Mouse (Mus musculus) forebrain, embryonic 11.5 days (tissue): Measurements from ENCODE around the gene Ifnlr1. TPM values are rescaled to one million over a fixed set of nuclear protein-coding genes. Genes with fewer than 3 reads are reported as not detected.
A peak's percentile ranks its signal among the peaks of the same experiment; 100 is the strongest.
"Not testable (repeated sequence)": the region's sequence is repeated elsewhere in the genome, so short reads cannot be mapped to it uniquely, and the experiment has no call there.

Source experiments
- ATAC-seq: fragments of 200-750 bp; cut with Nextera tagmentation; replicated peaks from 2 replicates; pipeline ENCODE4 v1.8.0; 2017; ENCODE audit warnings: moderate TSS enrichment; ENCODE audit not compliant: low FRiP score
- DNase-seq: peaks from one replicate; pipeline ENCODE4 v3.0.0-alpha.2; 2017; ENCODE audit warnings: low spot score
- H3K27ac ChIP-seq: fragments of 300-500 bp; sonication (generic); 2 replicates; pipeline ENCODE4 v1.5.1; 2014; ENCODE audit warnings: low read depth, low read length
- H3K27me3 ChIP-seq: fragments of 300-500 bp; sonication (generic); 2 replicates; pipeline ENCODE4 v1.6.1; 2014; ENCODE audit warnings: mild to moderate bottlenecking, low read length, mixed read lengths; ENCODE audit not compliant: control insufficient read depth, insufficient read depth
- H3K36me3 ChIP-seq: fragments of 300-500 bp; sonication (generic); 2 replicates; pipeline ENCODE4 v1.6.1; 2014; ENCODE audit warnings: mild to moderate bottlenecking, low read length, moderate library complexity, mixed read lengths; ENCODE audit not compliant: control insufficient read depth, insufficient read depth
- H3K4me1 ChIP-seq: fragments of 300-500 bp; sonication (generic); replicated peaks from 2 replicates; pipeline ENCODE4 v1.6.1; 2014; ENCODE audit warnings: low read length, mixed read lengths; ENCODE audit not compliant: control insufficient read depth, insufficient read depth
- H3K4me2 ChIP-seq: fragments of 300-500 bp; sonication (generic); 2 replicates; pipeline ENCODE4 v1.6.1; 2014; ENCODE audit warnings: low read depth, mild to moderate bottlenecking, low read length, moderate library complexity, mixed read lengths; ENCODE audit not compliant: severe bottlenecking
- H3K4me3 ChIP-seq: fragments of 300-500 bp; sonication (generic); 2 replicates; pipeline ENCODE4 v1.5.1; 2014; ENCODE audit warnings: low read depth, low read length
- H3K9ac ChIP-seq: fragments of 300-500 bp; sonication (generic); 2 replicates; pipeline ENCODE4 v1.6.1; 2014; ENCODE audit warnings: low read length
- H3K9me3 ChIP-seq: fragments of 300-500 bp; sonication (generic); 2 replicates; pipeline ENCODE4 v1.6.1; 2016; ENCODE audit warnings: low read length, mixed read lengths; ENCODE audit not compliant: control insufficient read depth
- WGBS: fragments of 180-500 bp; shearing (Covaris S2); extraction: QIAGEN DNeasy Blood & Tissue Kit; methylation state at CpG from one replicate; pipeline ENCODE4 v1.1.7; 2014; 5-methylcytosine and 5-hydroxymethylcytosine counted together
- polyA plus RNA-seq: library from polyadenylated mRNA; unstranded; fragments of >200 nt; fragmentation: Nextera tagmentation; extraction: Ambion mirVana; gene quantifications from 2 replicates; pipeline ENCODE4 v1.2.1, GENCODE M21; 2014

Gene Ifnlr1
- polyA plus RNA-seq: 0.32 and 0.59 TPM in 2 replicates

DNA sequence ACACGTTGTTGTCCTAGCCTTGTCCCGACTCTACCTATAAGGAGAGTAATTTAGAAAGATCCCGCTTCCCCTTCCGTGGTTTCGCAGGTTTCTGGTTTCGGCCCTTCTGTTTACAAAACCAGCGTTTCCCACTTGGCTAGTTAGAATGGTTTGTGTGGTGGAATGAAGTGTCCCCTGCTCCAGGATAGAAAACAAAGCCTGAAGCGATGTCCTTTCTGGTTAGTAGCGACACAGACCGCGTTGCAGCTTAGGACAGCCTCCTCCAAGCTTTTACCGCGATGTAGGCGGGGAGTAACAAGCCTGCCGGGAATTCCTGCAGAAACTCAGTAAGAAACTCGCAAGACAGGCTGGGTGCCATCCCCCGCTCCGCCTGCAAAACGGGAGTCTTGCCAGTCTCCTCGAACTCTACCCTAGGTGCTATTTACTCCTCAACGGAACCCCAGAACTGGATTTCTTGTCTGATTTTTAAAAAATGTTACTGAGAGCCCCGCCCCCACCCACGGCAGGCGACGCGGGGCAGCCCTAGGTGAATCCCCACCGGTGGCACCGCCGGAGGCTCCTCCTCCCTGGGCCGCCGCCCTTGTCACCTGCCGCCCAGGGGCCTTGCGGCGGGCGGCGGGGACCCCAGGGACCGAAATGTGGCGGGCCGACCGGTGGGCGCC lies at the start of gene Ifnlr1:
Gene Ifnlr1, plus strand, starts transcription at position 382 of the 662 bp plus-strand sequence.
- H3K4me2 ChIP-seq: peak within 1 kb of the TSS; percentile 99
- no peak within 1 kb of the TSS for H3K27ac ChIP-seq
- DNase-seq: peak; percentile 66
- no peaks in the 10 kb centered on the region for H3K36me3 ChIP-seq
- H3K27me3 ChIP-seq: peaks cover 27% of the 10 kb centered on the region
- H3K4me3 ChIP-seq: peak within 1 kb of the TSS; percentile 58
- WGBS: 1% methylated on average over 40 of the region's 41 CpGs
- H3K4me1 ChIP-seq: peaks cover 5% of the 10 kb centered on the region; the same call in 1 of the 2 replicates
- ATAC-seq: no peak
- H3K9me3 ChIP-seq: no peaks in the 10 kb centered on the region
- H3K9ac ChIP-seq: peak within 1 kb of the TSS; percentile 42

DNA sequence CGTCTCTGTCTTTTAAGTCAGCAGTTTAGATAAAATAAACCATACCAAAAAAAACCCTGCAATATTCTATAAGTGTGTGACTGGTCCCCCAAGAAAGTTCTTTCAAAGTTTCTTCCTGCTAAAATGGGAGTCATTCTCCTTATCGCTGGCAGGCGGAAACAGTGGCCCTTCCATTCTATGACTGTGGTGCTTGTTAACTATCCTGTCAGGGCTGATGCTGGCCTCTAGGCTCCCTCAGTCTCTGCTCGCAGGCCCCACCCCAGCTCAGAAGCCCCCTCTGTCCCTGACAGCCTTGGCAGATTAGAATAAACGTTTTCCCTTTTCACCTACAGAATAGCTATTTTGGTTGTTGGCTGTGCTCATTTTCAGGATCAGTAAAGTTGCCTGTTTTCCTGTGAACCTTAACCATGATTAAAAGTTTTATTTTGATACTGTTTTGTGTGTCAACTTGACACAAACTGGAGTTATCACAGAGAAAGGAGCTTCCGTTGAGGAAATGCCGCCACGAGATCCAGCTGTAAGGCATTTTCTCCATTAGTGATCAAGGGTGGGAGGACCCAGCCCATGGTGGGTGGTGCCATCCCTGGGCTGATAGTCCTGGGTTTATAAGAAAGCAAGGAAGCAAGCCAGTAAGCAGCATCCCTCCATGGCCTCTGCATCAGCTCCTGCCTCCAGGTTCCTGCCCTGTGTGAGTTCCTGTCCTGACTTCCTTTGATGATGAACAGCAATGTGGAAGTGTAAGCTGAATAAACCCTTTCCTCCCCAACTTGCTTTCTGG lies 44.6 kb upstream of the Ifnlr1 start:
- DNase-seq, ATAC-seq, H3K36me3 ChIP-seq, H3K9me3 ChIP-seq, H3K4me1 ChIP-seq, H3K9ac ChIP-seq, H3K4me3 ChIP-seq, H3K4me2 ChIP-seq, H3K27ac ChIP-seq, H3K27me3 ChIP-seq: not testable (repeated sequence)
- 86% methylated on average over 8 of the region's 8 CpGs for WGBS

DNA sequence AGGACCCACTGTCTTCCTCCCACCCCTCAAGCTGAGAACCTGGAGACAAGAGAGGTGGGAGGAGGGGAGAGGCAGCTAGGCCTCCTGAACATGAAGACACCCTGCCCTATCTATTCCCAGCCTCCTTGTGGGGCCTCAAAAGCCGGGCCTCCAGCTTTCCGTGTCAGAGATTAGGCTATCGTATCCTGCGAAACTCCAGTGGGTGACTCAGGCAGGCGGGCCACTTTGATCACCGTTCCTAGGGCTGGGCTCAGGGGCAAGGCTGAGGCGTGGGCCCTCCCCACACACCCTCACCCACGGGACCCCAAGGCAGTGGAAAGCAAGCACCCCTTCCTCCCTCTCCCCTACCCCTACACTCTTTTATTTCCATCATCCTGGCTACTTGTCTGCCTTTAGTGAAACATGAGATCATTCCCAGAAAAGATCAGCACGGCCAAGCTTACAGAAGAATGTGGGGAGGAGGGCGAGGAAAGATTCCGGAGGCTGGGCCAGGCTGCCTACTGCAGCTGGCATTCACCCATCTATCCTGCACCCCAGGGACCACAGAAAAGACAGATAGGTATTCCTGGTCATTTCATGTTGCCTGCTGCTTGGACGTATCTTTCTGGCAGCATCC lies 41.0 kb upstream of the Ifnlr1 start:
- no peak for DNase-seq
- Histone ChIP-seq H3K27ac (no peak overlapping the region), H3K27me3 (no peaks in the 10 kb centered on the region), H3K36me3 (no peaks in the 10 kb centered on the region), H3K9me3 (no peaks in the 10 kb centered on the region), H3K4me1 (no peaks in the 10 kb centered on the region), H3K9ac (no peak overlapping the region), H3K4me3 (no peak overlapping the region), H3K4me2 (no peak overlapping the region)
- ATAC-seq: no peak
- WGBS: 70% methylated on average over 12 of the region's 12 CpGs

DNA sequence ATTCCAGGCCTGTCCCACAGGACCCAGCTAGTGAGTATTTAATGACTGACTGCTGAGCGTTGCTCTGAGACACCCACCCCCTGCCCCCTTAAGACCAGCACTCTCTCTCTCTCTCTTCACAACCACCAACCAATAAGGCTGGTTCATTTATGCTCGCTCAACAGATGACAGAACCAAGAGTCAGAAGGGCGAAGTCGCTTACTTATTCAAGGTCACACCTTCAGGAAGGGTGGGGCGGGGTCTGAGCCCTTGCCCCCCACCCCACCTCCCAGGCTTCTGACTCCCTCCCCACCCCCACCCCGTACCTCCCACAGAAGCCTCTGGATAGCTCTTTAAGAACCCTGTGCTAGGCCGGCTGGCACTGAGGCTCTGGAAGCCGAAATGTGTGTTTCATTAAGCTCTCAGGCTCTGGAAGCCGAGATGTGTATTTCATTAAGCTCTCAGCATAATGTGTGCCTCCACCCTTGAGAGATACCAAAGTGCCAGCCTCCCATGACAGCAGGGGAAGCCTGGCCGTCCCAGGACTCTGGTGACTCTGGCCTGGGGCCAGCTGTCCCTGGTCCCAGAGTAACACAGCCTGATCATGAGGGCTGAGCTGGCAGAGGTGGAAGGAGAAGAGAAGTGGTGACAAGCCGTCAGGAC lies 33.0 kb upstream of the Ifnlr1 start:
- peaks cover 11% of the 10 kb centered on the region for H3K4me1 ChIP-seq
- DNase-seq (no peak), ATAC-seq (no peak)
- no peak overlapping the region for H3K27ac ChIP-seq
- H3K4me2 ChIP-seq: no peak overlapping the region
- WGBS: 64% methylated on average over 11 of the region's 11 CpGs
- no peak overlapping the region for H3K4me3 ChIP-seq
- H3K9me3 ChIP-seq: no peaks in the 10 kb centered on the region
- H3K27me3 ChIP-seq: no peaks in the 10 kb centered on the region
- H3K36me3 ChIP-seq: no peaks in the 10 kb centered on the region
- no peak overlapping the region for H3K9ac ChIP-seq

DNA sequence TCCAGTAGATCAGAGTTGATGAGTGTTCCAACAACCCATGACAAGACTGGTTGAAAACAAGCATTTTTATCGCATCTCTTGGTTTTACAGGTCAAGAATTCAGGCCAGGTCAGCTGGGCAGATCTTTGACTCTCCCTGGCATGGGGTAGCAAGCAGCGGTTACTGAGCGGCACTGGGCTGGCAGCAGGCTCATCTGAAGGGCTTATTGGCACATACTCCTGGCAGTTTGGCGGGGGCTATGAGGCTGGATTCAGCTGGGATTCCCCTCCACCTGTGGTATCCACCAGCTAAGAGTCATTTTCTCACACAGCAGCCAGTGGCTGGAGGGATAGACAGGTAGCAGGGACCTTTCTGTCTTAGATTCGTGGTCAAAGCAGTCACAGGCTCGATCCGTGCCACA lies 32.1 kb upstream of the Ifnlr1 start:
- H3K36me3 ChIP-seq: no peaks in the 10 kb centered on the region
- no peak overlapping the region for H3K4me2 ChIP-seq
- 94% methylated on average over 7 of the region's 7 CpGs for WGBS
- no peaks in the 10 kb centered on the region for H3K9me3 ChIP-seq
- no peaks in the 10 kb centered on the region for H3K27me3 ChIP-seq
- ATAC-seq: no peak
- peaks cover 11% of the 10 kb centered on the region for H3K4me1 ChIP-seq
- no peak overlapping the region for H3K27ac ChIP-seq
- H3K9ac ChIP-seq: no peak overlapping the region
- no peak overlapping the region for H3K4me3 ChIP-seq
- no peak for DNase-seq

DNA sequence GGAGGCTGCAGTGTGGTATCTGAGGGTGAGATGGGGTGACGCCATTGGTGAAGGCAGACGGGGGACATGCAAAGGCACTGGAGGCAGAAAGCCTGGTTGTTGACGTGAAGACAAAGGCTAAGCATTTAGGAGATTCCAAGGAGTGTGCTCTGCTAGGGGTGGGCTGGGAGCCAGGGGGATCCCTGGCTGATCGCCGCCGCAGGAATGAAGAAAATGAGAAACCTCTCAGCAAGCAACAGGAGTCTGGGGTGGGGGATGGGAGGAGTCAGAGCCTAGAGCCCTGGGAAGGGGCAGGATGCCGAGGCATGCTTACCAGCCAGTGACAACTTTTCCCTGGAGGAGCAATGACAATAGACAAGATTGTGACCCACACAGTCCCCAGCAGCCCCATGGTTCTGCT lies 30.6 kb upstream of the Ifnlr1 start:
- H3K9ac ChIP-seq: no peak overlapping the region
- H3K9me3 ChIP-seq: no peaks in the 10 kb centered on the region
- ATAC-seq: no peak
- no peak overlapping the region for H3K27ac ChIP-seq
- no peak overlapping the region for H3K4me2 ChIP-seq
- no peak for DNase-seq
- no peaks in the 10 kb centered on the region for H3K27me3 ChIP-seq
- H3K36me3 ChIP-seq: no peaks in the 10 kb centered on the region
- H3K4me1 ChIP-seq: peaks cover 11% of the 10 kb centered on the region
- WGBS: 32% methylated on average over 7 of the region's 7 CpGs
- H3K4me3 ChIP-seq: no peak overlapping the region

DNA sequence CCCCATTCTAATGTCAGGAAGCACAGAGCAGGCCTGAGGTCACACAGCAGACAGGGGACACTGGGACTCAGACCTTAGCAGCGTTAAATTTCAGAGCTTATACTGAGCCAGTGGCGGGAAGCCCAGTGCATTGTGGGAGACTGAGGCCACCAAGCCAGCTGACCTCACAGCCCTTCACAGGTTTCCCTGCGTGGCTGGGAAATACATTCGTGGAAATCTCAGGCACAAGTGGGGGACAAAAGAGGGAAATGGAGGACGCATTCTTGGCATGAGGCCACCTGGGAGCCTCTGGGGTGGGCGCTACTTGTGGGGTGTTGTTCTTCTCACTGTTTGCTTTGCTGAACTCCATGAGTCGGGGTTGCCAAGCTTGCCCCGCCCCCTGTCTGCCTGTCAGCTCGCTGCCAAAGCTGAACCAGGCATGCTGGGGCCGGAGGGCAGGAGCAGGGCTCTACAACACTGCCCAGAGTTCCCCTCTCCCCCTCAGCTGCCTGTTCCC lies 29.9 kb upstream of the Ifnlr1 start:
- no peaks in the 10 kb centered on the region for H3K9me3 ChIP-seq
- H3K36me3 ChIP-seq: no peaks in the 10 kb centered on the region
- no peak overlapping the region for H3K9ac ChIP-seq
- peaks cover 11% of the 10 kb centered on the region for H3K4me1 ChIP-seq
- WGBS: 50% methylated on average over 10 of the region's 10 CpGs
- H3K27ac ChIP-seq: no peak overlapping the region
- no peak overlapping the region for H3K4me2 ChIP-seq
- no peaks in the 10 kb centered on the region for H3K27me3 ChIP-seq
- H3K4me3 ChIP-seq: no peak overlapping the region
- DNase-seq (no peak), ATAC-seq (no peak)

DNA sequence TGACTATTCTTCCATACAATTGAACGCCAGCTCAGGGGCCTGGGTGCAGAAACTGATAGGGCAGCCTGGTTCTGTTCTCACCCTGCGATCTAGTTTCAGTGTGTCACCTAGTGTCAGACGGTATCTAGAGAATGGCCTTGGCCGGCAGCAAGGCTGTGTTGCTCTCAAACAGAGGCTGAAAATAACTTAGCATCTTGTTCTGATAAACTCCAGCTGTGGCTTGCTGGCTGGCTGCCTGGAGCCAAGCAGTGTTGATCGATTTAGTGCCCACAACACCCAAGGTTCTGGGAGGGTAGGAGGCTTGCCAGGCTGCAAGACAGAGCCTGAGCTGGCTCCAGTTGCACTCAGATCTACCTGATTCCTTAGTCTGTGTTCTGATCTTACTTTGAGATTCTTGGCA lies 27.6 kb upstream of the Ifnlr1 start:
- no peak for ATAC-seq

More for the DNA sequence above, 27.6 kb upstream of the Ifnlr1 start:
- Histone ChIP-seq H3K9ac (no peak overlapping the region), H3K4me1 (peaks cover 11% of the 10 kb centered on the region), H3K27ac (no peak overlapping the region), H3K4me3 (no peak overlapping the region), H3K4me2 (no peak overlapping the region), H3K9me3 (no peaks in the 10 kb centered on the region), H3K27me3 (no peaks in the 10 kb centered on the region), H3K36me3 (no peaks in the 10 kb centered on the region)
- 84% methylated on average over 5 of the region's 5 CpGs for WGBS
- no peak for DNase-seq
